Mouse (Mus musculus) cerebellum, adult 9-10 months (tissue): ENCODE measurements around the gene Naaladl1.
A peak's percentile ranks its signal among the peaks of the same experiment; 100 is the strongest.
"Not testable (repeated sequence)": the region's sequence is repeated elsewhere in the genome, so short reads cannot be mapped to it uniquely, and the experiment has no call there.

ENCODE experiments used
- DNase-seq: peaks from one replicate; pipeline ENCODE4 v3.0.0; 2022

The Naaladl1 gene

DNA sequence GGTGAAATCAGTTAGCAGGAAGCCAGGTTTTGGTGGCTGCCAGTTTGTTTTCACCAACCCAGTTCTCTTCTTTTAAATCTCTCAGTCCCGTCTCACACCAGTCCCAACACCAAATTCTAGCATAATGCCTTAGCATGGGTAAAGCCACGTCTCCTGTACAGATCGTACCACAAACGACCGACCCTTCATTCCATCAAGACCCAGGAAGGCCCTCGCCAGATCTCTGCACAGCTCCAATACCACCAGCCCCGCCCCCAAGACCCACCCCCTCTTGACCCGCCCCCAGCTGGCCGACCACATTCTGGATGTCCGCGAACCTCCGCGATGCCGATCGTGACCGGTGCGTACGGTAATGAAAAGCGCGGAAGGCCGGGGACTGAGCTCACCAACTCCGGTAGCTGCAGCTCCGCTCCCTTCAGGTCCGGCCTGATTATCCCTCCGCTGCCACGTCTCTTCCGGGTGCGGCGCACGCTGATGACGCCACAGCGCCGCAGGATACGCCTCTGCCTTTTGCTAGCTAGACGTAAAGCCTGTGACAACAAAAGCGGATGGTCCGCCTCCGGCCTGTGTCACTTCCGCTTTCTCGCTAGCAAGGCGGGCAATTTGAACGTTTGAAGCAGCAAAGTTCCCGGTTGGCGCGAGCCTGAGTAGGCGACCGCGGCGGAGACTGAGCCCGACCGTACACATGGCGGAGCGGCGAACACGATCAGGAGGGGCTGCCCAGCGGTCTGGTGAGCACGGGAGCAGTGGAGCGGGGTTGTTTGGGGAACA, 20.9 kb upstream of the Naaladl1 start, which contains the start of the genes Zfpl1 and Cdca5:
Gene Zfpl1, minus strand, starts transcription at position 479 of the 771 bp plus-strand sequence.
Gene Cdca5, plus strand, starts transcription at position 506 of the 771 bp plus-strand sequence.
- DNase-seq = peak; percentile 98

DNA sequence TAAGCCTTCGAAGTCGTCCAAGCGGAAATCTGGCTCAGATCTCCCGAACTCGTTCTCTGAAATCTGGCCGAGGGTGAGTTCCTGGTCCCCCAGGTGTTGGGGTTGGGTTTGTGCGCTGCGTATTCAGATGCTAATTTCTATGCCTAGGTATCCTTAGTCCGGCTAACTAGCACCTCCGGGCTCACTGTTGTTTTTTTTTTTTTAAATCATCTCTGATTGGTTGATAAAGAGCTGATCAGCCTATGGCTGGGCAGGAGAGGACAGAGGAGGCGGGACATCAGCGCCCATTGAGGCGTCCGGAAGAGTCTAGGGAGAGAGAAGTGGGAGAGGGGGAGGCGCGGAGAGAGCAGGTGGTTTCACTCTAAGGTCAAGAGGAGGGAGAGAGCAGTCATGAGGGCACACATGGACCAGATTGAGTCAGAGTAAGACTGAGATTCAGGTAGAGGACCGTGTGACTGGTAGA, 20.1 kb upstream of the Naaladl1 start:
- DNase-seq = peak; percentile 21

DNA sequence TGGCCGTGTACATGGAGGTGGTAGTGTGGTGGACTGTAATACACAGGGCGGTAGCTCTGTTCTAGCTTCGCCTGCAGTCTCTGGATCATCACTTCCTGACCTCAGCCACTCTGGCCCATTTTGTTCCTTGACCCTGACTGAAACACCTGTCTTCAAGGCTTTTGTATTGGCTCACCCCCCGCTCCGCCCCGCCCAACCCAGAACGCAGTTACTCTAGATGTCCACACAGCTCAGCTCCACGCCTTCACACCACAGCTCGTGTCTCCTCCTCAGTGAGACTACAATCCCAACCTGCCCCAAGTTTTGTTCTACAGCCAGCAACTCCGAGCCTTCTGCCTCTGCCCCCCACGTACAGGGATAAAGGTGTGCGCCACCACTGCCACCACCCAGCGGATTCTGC, 16.7 kb upstream of the Naaladl1 start:
- no peak for DNase-seq

DNA sequence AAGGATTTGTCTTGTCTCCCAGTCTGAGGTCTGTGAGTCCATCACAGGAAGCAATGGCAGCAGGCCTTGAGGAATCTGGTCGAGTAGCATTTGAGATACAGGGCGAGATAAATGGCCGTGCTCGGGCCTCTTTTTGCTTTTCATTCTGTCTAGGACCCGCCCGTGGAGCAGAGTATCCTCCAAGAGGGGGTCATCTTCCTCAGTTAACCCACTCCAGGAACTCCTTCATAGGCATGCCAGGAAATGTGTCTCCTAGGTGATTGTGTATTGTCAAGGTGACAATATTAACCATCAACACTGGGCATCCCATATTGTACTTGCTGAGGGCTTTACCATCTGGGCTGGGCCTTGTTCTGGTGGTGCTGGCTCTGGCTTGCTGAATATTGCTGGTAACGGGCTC, 11.5 kb upstream of the Naaladl1 start, which contains the start of gene AC131692.1:
Gene AC131692.1, plus strand, starts transcription at position 301 of the 400 bp plus-strand sequence.
- DNase-seq = no peak

DNA sequence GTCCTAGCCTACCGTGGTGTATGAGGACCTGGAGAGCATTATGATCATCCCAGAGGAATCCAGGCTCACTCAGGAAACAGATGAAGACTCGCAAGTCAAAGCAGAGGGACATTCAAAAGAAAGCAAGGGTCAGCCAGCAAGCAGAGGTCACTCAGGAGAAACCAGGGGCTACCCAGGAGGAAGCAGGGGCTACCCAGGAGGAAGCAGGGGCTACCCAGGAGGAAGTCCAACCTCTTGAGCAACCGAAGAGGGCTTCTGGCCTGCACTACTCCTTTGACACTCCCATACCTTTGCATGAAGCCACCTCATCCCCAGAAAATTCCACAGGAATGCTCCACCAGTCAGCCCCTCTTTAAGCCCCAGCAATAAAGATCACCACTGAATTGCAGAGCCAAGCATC, 7.7 kb upstream of the Naaladl1 start:
- no peak for DNase-seq

DNA sequence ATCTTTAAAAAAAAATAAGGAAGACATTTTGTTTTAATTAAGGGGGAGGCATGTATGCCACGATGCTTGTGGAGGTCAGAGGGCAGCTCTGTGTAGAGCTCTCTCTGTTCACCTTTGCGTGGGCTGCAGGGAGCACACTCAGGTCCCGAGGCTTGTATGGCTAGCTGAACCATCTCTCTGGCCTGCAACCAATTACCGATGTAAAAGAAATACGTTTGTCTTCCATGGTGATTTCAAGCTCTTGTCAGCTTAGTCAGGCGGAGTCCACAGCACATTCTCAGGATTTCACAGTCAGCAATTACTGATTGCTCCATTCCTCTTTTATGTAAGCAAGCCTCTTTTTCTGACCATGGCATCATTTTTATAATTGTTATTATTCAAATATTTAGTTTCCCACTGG, 4.4 kb upstream of the Naaladl1 start:
- no peak for DNase-seq

DNA sequence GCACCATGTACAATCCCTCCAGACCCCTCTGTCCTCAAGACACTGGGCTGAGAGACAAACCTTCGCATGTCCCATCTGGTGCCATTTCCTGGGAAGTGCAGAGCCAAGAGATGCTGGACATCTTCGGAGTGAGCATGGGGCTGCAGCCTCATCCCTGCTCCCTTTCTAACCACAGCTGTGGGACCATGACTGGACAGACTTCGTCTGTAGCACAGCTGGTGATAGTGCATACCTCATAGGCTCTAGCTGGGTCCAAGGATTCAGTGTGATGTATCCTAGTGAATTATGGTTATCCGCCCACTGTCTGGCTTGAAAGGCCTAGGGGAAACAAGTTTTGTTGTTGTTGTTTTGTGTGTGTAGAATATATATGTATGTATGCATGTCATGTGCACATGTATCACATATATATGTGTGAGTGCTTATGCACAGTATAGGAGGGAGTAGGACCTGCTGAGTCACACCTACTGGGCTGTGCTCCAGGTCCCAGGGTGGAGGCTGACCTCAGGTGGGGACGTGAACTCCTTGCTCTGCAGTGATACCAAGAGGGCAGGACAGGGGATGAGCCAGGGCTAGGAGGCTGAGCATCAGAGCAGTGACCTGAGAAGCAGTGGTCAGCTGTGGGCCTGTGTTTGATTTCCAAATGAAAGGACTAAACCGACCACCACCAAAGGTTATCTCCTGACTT, 3.3 kb upstream of the Naaladl1 start:
- no peak for DNase-seq

DNA sequence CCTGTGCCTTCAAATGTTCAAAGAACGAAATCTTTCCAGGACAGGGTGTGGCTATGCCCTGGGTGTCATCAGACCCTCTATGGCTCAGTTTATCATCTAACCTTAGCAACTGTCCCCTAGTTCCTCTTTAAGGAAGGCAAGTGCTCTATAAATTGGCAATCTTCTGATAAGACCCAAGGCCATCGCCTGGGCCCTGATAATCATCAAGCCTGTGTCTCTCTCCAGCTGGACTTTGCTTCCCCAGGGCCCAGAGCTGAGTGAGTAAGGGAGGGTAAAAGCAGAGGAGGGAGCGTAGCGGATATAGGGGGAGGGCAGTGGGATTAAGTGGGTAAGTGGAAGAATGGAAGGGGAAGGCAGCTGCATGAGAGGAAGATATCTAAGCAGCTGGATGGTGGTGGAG, 1.1 kb upstream of the Naaladl1 start:
- no peak for DNase-seq

DNA sequence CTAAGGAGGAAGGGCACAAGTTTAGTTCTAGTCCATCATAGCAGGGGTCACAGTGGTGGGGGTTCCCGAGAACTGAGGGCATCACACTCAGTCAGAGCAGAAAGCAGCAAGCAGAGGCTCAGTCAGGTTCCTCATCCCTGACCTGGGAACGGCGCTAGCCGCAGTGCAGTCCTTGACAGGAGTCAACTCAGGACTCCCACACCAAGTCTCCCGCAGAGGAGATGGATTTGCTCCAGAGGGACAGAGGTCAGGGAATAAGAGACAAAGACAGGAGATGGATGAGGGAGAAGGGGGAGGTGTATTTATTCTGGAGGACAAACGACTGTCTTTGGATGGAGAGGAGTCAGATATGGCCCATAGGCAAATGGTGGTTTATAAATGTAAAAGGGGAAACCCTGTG, 7.5 kb downstream of the Naaladl1 start:
- no peak for DNase-seq

DNA sequence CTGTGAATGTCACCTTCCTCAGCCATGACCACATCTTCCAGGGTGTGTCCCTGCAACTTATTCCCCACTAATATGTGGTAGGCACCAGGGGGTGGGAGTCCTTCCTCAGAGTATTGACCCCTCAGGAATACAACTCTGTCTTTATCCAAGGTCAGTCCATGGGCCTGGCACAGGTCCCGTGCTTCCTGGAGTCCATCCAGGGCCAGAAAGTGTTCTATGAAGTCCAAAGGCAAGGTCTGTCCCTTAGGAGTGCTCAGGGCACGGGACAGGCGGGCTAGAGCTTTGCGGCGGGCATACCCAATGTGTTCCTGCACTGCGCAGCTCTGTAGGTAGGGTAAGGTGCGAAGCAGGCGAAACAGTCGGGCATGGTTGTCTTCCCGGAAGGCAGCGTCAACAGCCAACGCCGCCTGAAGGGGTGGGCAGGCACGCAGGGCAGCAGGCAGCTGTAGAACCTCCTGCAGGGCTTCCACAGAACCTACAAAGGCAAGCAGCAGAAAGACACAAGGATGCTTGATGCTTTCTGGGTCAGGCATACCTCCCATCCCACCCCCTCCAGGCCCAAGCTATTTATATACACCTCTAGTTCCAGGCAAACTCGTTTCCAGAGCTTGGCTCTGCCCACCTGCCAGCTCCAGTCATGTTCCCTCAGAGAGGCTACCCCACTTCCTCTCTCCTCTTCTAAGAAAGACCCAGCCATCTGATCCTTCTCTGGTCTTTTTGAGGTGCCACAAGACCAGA, 10.7 kb downstream of the Naaladl1 start:
- DNase-seq = peak; percentile 60

DNA sequence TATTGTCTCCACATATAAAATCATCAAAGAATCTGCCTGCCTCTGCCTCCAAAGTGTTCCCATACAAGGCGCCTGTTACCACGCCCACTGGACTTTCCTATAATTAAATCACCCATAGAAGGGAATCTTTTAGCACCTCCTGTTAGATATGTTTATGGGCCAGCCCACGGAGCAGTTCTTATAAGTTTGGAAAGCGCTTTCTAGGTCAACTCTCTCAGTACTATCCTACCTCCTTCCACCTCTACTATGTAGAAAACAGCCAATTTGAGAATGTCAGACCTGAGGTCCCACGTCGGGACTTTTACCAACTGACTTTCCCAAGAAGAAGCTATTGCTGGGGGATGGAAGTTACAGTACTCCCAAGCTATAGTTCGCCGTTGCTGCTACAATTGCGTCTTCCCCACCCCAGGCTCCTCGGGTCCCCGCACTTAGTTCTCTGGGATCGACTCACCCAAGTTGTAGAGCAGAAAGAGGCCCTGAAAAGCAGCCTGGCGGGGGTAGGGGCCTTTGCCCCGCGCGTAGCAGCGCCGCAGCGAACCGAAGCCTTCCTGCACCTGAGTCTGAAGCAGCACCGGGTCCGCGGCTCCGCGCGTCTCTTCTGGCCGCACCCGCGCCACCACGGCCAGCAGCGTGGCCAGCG, 11.9 kb downstream of the Naaladl1 start:
- DNase-seq = peak; percentile 49

DNA sequence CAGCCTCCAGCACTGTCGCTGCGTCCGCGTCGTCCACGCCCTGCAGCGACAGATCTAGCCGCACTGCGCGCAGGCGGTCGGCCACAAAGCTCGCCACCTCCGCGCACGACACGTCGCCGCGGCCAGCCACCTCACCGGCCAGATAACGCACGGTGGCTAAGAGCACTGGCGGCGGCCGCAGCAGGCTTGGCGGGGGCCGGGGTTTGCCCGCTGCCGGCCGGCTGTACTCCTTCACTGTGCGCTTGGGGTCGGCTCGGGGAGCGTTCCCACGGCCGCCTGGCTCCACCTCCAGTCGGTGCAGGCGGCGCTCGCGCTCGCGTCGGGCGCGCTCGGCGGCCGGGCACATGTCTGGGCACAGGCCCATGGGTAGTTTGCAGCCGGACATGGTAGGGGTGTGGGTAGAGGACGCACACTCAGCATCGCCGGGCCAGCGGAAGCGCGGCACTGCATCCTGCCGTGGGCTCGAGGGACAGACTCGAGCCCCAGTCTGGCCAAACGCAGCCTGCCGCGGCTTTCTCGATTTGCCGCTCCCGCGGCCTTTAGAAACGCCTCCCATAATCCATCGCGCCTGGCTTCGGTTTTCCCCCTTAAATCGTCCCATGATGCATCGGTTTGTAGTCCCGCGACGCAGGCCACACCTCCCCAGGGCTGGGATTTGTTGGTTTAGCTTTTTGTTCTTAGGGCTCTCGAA, 12.5 kb downstream of the Naaladl1 start, which contains the start of gene Sac3d1:
Gene Sac3d1, minus strand, starts transcription at position 665 of the 691 bp plus-strand sequence.
- DNase-seq = peak; percentile 89

DNA sequence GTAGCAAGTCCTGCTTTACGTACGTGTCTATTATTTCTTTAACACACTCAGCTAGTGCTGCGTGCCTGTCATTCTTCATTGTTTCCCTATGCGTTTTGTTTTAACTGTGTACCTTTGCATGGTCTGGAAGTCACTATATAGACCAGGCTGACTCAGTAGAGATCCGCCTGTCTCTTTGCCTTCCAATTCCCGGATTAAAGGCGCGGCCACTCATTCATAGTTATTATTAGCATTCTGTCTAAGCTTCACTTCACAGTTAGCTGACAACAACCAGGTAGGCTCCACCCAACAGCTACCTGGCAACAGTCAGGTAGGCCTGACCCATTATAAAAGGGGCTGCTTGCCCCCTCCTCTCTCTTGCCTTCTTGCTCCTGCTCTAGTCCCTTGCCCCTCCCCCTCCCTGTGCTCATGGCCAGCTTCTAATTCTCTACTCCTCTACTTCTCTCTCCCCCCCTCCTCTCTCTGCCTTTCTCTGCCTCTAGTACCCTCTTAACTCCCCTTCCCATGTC, 13.1 kb downstream of the Naaladl1 start:
- peak; percentile 62 for DNase-seq

DNA sequence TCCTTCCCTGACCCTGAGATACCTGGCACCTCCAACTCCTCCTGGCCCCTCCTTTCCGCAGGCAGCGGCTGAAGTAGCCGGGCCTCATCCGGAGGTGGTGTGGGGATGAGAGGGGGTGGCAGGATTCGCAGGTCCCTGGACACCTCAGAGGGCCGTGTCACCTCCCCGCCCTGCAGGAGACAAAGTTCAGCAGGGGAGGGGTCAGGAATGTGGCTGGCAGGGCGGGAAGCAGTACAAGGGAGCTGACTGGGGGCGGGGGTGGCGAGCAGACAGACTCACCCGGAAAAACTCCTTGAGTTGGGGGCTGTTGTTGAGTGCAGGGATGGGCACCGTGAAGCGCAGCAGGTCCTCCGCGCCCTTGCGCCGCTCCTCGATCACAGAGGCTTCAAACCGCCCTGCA, 16.2 kb downstream of the Naaladl1 start:
- no peak for DNase-seq

DNA sequence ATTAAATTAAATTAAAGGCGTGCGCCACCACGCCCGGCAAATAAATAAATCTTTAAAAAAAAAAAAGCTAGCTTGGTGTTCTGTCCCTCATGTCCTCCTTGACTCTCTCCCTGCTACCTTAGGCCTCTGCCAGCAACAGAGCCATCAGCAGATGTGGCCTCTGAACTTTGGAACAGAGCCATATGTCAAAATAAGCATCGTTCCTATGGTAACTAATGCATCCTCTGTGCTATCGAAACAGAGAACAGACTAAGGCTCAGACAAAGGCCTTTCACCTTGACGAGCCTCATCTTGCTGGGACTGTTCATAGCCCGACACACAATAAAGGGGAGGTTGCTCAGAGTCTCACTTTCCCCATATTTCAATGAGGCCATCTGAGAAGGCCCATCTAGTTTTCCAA, 17.7 kb downstream of the Naaladl1 start:
- no peak for DNase-seq

DNA sequence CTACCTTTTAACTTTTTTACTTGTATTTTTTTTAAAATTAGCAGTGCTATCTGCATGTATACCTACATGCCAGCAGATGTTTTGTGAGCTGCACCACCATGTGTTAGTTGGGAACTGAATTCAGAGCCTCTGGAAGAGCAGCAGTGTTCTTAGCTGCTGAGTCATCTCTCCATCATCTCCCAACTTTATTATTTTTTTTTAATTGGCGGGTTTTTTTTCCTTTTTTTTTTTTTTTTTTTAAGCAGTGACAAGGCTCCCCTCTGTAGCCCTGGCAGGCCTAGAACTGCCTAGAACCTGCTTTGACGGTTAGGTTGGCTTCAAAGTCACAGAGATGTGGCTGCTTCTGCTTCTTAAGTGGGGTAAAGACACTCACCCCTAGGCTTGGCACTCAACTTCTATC, 19.3 kb downstream of the Naaladl1 start:
- no peak for DNase-seq

DNA sequence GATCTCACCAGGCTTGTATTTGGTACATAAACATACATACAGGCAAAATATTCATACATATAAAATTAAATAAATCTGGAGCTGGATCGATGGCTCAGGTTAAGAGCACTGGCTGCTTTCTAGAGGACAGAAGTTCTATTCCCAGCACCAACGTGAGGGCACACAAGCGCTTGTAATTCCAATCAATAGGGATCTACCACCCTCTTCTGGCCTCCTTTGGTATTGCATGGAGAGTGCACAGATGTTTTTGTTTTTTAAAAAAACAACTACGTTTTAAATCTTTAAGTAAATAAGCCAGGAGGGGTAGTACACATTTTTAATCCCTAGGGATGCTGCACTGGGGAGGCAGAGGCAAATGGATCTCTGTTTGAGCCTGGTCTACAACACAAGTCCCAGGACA, 20.7 kb downstream of the Naaladl1 start:
- peak; percentile 78 for DNase-seq

DNA sequence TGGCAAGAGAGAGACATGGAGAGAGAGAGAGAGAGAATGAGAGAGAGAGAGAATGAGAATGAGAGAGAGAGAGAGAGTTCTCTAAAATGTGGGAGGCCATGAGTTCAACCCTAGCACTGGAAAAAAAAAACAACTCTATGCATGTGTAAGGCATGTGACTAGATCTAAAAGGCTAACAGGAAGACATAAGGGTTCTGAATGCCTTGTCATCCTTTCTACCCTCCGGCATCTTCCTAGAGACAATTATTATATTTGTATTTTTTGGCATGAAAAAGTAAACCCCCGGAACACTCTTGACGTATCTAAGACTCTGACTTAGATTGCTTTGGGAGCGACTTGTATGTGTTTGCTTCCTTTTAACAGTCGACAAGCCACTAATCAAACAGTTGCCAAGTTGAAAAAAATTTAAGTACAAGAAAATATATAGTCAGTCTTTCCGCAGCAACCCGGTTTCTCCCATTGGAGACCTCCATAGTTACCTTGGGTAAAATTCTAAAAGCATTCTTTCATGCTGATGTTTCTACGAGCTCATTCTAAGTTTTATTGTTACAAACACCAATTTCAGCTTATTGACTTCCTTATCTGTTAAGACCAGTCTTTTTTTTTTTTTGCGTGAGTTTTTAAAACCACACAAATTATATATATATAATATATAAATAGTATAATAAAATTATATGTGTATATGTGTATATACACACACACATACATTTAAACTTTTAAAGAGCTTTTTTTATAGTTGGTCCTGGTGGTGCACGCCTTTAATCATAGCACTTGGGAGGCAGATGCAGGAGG, 21.4 kb downstream of the Naaladl1 start:
- no peak for DNase-seq

DNA sequence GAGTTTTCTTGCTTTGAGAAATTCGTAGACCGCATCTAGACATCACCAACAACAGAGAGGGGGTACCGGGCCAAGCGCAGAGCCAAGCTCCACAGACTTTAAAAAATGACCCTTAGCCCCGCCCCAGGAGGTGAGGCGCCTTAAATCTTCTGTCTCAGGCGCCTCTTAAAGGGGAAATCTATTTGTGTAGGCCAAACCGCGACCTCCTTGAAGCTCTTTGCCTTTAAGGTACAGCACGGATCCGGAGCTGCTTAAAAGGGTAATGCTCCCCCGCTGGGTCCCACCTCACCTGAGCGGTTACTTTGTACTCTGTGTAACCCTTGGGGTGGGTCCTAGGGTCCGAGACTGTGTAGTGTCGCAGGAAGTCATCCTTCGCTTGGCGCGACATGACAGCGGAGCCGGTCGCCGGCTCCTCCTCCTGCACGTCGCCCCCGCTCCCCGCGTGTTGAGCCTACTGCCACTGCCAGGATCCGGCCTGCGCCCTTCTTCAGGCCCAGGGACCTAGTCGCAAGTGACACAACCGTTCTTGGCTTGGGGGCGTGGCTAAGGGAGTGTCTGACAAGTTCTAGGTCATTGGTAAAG, 22.3 kb downstream of the Naaladl1 start, which contains the start of gene Snx15:
Gene Snx15, minus strand, starts transcription at position 545 of the 582 bp plus-strand sequence.
- peak; percentile 98 for DNase-seq

DNA sequence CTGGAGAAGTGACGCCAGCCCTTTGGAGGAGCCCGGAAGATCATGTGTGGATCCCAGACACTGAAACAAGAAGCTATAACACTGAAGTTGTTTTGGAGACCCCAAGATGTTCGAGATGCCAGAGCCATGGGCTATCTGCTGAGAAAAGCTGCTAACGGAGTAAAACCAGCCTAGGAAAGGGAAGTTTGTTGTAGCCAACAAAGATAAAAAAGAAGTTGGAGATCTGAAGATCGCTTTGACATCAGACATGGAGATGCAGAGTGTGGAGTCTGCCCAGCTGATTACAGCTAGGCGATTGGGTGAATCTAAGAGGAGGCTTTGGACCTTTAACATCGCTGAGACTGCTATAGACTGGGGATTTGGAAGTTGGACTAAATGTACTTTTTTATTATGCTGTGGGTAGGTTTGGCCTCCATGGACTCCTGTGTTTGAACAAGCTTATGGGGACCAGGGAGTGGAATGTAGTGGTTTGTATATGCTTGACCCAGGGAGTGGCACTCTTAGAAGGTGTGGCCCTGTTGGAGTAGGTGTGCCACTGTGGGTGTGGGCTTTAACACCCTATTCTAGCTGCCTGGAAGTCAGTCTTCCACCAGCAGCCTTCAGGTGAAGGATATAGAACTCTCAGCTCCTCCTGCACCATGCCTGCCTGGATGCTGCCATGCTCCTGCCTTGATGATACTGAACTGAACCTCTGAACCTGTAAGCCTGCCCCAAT, 25.0 kb downstream of the Naaladl1 start:
- DNase-seq = not testable (repeated sequence)
